Mouse (Mus musculus): ENCODE results near the gene Tmem94. TPM values are rescaled to one million over a fixed set of nuclear protein-coding genes. Genes with fewer than 3 reads are reported as not detected.

The Tmem94 gene
- polyA plus RNA-seq (2015; fragmentation: Nextera tagmentation; extraction: Ambion mirVana), result 7.7 and 9.8 TPM in 2 replicates

DNA sequence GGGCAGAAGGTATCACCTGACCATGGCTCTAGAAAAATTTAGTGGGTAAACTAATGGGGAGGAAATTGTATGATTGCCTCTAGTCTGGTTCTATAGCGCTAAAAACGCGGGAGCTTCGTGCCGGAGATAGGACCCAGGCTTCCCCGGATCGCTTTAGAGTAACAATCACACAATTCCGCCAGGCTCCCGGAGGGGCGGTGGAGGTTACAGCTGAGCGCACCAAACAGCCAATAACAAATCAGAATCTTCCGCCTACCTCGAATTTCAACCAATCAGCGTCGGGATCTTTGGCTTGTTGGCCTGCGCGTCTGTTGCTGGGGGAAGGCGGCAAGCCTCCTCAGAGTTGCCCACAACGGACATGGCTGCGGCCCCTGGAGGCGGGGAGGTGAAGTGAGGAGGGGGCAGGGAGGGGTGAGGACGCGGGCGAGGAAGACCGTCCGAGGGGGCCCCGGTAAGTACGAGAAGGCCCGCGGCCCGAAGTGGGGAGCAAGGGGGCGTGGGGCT, at the start of gene Tmem94:
Gene Tmem94, plus strand, starts transcription at position 331 of the 504 bp plus-strand sequence.

GRCm38 (mm10) chr11:115813507-115814296, 48.5 kb downstream of the Tmem94 start, which contains the start of gene Caskin2:
Caskin2 (minus strand) TSS chr11:115813639.

DNA sequence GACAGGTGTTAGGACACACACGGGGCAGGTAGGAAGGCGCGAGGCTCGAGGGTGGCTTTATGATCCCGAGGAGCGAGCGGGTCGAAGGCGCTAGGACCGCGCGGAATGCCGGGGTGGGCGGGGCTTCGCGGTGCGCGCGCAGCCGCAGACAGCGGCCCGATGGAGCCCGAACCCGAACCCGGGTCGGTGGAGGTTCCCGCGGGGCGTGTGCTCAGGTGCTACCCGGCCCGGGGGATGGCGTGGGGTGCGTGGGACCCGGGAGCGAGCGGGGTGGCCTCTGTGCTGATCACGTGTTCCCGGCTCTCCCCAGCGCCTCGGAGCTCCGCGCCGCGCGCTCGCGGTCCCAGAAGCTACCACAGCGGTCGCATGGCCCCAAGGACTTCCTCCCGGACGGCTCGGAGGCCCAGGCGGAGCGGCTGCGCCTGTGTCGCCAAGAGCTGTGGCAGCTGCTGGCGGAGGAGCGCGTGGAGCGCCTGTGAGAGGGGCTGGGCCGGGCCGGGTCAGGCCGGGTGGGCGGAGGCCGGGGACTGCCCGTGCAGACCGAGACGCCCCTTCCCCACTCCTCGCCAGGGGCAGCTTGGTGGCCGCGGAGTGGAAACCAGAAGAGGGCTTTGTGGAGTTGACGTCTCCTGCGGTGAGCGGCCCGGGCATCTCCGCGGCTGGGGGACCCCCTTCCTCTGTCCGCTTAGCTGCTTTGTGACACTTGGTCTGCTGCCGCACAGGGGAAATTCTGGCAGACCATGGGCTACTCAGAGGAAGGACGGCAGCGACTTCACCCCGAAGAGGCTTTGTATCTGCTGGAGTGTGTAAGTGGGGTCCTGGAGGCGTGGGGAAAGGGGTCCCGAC, 49.6 kb downstream of the Tmem94 start, which contains the start of gene Tsen54:
Gene Tsen54, plus strand, starts transcription at position 120 of the 846 bp plus-strand sequence.

DNA sequence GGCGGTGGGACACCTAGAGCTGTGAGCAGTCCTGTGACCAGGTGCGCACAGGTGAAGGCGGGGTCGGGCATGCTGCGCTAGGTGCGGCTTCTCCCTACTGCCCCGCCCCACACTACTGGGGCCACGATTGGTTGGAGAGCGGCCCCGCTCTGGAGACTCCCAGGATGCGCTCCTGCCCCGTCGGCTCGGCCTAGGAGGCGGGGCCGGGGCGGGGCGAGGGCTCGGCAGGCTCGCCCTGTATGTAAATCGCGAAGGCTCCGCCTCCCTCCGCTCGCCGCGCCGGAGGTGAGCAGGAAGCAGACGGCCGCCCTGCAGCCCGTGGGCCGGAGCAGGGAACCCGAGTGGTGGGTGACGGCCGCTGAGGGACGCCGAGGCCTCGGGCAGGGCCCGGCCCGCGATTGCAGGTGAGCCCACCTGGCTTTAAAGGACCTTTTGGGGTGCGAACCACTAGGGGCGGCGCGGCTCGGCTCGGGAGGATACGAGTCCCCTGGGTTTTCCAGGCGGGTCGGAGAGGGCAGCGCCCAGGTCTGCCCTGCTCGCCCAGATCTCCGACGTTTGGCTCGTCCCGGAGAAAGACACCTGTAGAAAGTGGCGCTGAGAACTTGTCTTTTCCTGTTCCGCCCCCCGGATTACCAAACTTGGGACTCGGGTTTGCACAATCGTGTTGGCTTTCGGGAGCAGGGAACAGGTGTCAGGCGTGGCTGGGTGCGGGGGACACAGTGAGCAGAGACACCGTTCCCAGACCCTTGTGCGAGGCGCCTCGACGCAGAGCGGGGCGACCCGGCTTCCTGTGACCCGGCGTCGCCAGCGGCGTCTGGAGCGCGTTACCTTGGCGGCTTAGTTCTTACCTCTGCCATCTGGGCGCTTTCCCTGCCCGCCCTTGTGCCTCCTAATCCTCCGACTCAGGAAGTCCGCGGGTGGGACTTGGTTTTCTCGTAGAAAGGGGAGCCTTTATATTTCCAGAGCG, 58.8 kb downstream of the Tmem94 start, which contains the start of gene Llgl2:
Gene Llgl2, plus strand, starts transcription at position 276 of the 967 bp plus-strand sequence.

Other genes with a start within 250 kb of the Tmem94 start
- gene Sumo2, start 229.2 kb upstream of the Tmem94 start, polyA plus RNA-seq (2015; fragmentation: Nextera tagmentation; extraction: Ambion mirVana), result 581 and 592 TPM in 2 replicates
- 133 and 153 TPM in 2 replicates for gene Nup85, start 201.0 kb upstream of the Tmem94 start, polyA plus RNA-seq (2015; fragmentation: Nextera tagmentation; extraction: Ambion mirVana)
- 48.3 and 49.0 TPM in 2 replicates for gene Mrps7, start 161.5 kb upstream of the Tmem94 start, polyA plus RNA-seq (2015; fragmentation: Nextera tagmentation; extraction: Ambion mirVana)
- gene Gga3, start 161.4 kb upstream of the Tmem94 start, polyA plus RNA-seq (2015; fragmentation: Nextera tagmentation; extraction: Ambion mirVana), result 8.6 and 8.9 TPM in 2 replicates
- 40.0 and 42.2 TPM in 2 replicates for gene Mif4gd, start 152.5 kb upstream of the Tmem94 start, polyA plus RNA-seq (2015; fragmentation: Nextera tagmentation; extraction: Ambion mirVana)
- 12.7 and 15.1 TPM in 2 replicates for gene Slc25a19, start 137.1 kb upstream of the Tmem94 start, polyA plus RNA-seq (2015; fragmentation: Nextera tagmentation; extraction: Ambion mirVana)
- gene Grb2, start 56.8 kb upstream of the Tmem94 start, polyA plus RNA-seq (2015; fragmentation: Nextera tagmentation; extraction: Ambion mirVana), result 55.2 and 60.1 TPM in 2 replicates
- gene Caskin2, start 48.2 kb downstream of the Tmem94 start, polyA plus RNA-seq (2015; fragmentation: Nextera tagmentation; extraction: Ambion mirVana), result 4.4 and 5.7 TPM in 2 replicates
- 16.1 and 18.3 TPM in 2 replicates for gene Tsen54, start 49.3 kb downstream of the Tmem94 start, polyA plus RNA-seq (2015; fragmentation: Nextera tagmentation; extraction: Ambion mirVana)
- gene Llgl2, start 58.6 kb downstream of the Tmem94 start, polyA plus RNA-seq (2015; fragmentation: Nextera tagmentation; extraction: Ambion mirVana), result 2.9 and 3.4 TPM in 2 replicates
- 0.76 and 0.81 TPM in 2 replicates for gene Myo15b, start 93.0 kb downstream of the Tmem94 start, polyA plus RNA-seq (2015; fragmentation: Nextera tagmentation; extraction: Ambion mirVana)
- gene Smim5, start 134.5 kb downstream of the Tmem94 start, polyA plus RNA-seq (2015; fragmentation: Nextera tagmentation; extraction: Ambion mirVana), result 47.8 and 61.8 TPM in 2 replicates
- 8.5 and 11.9 TPM in 2 replicates for gene Smim6, start 146.6 kb downstream of the Tmem94 start, polyA plus RNA-seq (2015; fragmentation: Nextera tagmentation; extraction: Ambion mirVana)
- 26.1 and 26.4 TPM in 2 replicates for gene Sap30bp, start 167.8 kb downstream of the Tmem94 start, polyA plus RNA-seq (2015; fragmentation: Nextera tagmentation; extraction: Ambion mirVana)
- gene Recql5, start 168.0 kb downstream of the Tmem94 start, polyA plus RNA-seq (2015; fragmentation: Nextera tagmentation; extraction: Ambion mirVana), result 9.9 and 10.8 TPM in 2 replicates
- 0.88 and 0.97 TPM in 2 replicates for gene Itgb4, start 209.3 kb downstream of the Tmem94 start, polyA plus RNA-seq (2015; fragmentation: Nextera tagmentation; extraction: Ambion mirVana)
- 46.4 and 52.6 TPM in 2 replicates for gene Galk1, start 247.3 kb downstream of the Tmem94 start, polyA plus RNA-seq (2015; fragmentation: Nextera tagmentation; extraction: Ambion mirVana)